Mouse (Mus musculus): ENCODE measurements around the gene Akap7.

The Akap7 gene

DNA sequence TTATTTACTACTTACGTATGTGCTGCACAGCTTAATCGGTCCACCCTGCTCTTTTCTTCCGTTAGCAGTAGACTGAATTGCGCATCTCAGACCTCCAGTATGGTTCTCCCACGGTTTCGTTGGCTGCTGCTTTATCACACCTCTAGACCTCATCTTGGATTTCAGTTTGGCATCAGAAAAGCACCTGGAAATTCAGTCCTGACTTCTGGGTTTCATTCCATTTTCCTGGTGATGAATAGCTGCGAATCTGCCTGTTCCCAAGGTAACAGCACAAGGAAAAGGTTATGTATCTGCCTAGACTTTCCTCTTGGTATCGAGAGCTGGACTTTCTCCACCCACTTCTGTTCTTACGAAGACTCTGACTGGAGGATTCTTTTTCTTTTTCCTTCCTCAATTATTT is at the start of gene Akap7:
Gene Akap7, minus strand, starts transcription at position 101 of the 400 bp plus-strand sequence.
- no peak for DNase-seq (ENCODE audit: low spot score in 2 of 2)

DNA sequence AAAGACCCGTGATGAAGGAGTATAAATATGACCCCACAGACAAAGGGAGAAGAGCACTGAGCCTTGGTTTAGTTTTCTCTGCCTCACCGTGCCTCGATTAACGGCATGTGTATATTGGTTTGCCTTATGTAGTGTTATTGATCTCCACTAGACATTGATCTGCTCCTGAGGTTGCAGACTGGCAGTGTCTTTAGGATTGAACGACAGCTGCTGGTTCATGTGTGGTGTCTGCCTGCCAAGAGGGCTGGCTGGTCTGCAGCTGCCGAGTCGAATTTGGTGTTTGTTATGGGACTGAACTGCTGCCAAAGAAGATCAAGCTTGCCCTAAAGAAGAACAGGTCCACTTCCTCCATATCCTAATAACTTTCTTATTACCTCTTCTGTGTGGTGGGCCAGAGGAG is 46.7 kb upstream of the Akap7 start:
- no peak for DNase-seq (ENCODE audit: low spot score in 2 of 2)

DNA sequence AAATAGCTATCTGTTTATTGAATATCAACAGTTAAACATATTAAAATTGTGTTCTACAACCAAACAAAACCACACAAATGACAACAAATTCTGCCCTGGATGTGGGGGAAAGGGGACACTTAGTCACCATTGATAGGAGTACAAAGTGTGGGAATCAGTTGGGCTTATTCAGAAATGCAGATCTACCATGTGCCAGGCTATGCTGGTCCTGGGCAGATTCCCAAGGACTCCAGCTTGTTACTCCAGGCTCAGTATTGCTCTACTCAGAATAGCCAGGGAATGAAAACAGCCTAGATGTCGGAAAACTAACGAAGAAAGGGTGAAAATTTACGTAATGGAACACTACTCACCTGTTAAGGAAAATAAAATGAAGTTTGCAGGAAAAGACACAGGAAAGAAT is 46.3 kb upstream of the Akap7 start:
- no peak for DNase-seq (ENCODE audit: low spot score in 2 of 2)

DNA sequence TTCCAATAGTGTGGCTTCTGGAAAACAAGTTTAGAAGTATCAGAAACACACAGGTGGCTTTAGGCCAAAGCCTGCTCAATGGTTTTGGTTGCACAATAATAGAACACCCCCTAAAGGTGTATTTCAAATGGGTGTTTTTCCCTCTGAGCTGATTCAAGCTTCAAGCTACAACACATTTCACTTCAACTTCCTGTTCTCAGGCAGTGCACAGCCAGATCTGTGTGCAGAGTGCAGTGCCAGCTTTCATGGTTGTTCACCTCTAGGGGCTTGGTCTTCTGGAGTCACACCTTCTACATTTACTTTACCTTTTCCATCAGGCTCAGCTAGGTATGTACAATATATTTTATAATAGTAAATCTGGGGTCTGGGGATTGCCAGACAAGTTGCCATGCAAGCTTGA is 35.1 kb upstream of the Akap7 start:
- DNase-seq (ENCODE audit: low spot score in 2 of 2) = no peak

DNA sequence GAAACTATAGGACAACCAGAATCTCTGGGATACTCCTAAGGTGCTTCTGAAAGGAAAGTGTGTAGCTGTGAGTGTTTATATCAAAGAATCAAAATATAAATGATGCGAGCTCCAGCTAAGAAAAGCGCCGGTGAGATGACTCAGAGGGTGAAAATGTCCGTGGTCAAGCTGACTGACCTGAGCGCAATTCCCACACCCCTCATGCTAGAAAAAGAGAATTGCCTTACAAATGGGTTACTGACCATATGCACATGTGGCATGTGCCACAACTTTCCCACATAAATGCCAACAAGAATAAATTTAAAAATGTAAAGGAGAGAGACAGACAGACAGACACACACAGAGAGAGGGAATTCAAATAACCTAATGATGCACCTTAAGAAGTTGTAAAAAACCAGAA is 33.0 kb upstream of the Akap7 start:
- DNase-seq (ENCODE audit: low spot score in 2 of 2) = no peak

DNA sequence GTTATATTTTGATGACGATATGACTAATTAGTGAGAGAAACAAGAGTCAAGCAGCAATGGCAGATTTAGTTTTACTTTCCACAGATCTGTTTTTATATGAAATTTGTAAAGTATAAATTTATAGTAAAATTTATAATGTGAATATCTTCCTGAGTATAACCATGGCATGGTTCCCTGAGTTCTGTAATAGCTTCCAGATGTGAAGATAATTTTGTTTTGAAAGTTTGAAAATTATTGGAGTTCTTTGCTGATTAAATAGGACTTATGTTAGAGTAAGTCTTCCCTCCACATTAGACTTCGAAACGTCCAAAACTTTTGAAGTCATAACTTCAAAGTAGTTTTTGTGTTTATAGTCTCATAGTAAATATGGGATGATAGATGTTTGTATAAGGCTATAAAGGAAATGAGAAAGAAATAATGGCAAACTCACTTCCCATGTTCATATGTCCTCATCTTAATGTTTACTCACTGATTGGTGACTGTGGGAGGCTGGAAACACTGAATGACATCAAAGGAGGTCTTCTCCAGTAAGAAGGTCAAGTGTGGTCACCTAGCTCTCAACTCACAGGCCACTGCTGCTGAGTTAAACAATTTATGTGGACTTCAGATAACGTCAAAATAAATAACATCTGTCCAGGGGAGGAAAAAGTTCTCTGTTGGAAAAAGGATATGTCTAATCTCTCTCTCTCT is 25.9 kb upstream of the Akap7 start:
- DNase-seq (ENCODE audit: low spot score in 2 of 2) = no peak

DNA sequence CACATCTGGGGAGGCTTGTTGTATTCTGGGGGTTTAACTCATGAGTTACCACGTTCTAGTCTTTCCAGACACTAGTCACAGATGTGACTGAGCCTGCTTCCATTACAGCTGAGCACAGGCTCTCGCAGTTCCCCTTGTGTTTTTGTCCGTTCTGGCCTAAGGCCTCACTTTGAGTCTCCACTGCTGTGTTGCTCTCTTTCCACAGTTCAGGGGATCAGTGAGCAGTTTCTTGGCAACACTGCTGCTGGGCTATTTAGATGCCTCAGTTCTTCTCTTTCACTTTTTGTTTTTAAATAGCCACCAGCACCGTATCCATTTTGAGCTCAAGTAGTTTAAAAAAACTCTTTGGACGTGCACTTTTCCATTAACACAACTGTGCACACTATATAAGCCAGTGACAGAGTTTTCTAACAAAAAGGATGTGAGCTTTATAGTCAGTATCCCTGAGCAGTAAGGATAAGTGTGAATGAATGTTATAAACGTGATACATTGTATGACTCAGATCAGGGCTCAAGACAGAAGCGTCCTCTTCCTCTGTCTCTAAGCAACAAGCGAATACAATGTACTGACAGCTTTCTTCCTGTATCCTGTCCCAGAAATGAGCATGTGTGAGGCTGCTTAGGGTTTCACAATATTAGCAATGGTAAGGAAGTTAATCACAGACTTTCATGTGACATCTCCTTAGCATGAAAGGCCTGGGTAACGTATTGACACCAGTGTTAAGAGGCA is 23.8 kb upstream of the Akap7 start:
- no peak for DNase-seq (ENCODE audit: low spot score in 2 of 2)

DNA sequence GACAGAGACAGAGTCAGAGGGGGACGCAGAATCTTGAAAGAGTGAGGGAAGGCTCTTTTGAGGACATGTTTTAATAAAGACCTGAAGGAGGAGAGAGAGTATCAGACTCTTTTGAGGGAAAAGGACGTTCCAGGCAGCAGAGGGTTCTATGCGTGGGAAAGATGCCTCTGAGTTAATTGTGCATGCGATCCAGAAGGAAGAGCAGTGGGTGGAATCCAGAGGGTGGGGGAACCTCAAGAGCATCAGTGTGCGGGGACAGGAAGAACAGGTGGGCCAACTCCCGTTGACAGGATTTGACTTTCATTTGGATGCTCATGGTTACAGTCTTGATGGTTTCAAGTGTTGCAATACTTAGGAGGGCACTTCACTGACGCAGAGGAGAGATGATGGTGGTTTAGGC is 22.4 kb upstream of the Akap7 start:
- no peak for DNase-seq (ENCODE audit: low spot score in 2 of 2)

DNA sequence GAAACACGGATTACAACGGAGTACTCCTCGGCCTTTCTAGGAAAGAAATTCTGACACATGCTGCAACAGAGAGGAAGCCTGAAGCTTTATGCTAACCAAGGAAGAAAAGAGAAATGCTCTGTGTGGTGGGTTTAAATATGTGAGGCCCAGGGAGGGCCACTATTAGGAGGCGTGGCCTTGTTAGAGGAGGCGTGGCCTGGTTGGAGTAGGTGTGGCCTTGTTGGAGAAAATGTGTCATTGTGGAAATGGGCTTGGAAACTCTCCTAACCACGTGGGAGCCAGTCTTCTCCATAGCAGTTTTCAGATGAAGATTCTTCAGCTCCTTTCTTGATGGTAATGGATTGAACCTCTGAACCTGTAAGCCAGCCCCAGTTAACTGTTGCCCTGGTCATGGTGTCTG is 19.8 kb upstream of the Akap7 start:
- no peak for DNase-seq (ENCODE audit: low spot score in 2 of 2)

DNA sequence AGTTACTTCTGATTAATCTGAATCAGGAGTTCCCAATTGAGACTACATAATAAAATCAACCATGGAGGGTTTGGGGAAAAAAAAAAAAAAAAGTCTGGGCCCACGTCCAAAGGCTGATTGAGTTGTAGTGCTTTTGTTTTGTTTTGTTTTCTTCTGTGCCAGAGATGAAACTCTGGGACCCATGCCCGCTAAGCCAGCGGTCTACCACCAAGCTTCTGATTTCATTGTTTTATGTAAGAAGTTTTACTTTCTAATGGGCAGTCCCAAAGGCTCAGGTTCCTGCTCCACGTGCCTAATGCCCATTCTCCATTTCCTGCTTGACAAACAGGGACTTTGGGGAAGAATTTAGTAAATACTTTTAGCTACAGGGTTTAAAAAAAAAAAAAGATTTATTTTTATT is 18.0 kb upstream of the Akap7 start:
- DNase-seq (ENCODE audit: low spot score in 2 of 2) = no peak

DNA sequence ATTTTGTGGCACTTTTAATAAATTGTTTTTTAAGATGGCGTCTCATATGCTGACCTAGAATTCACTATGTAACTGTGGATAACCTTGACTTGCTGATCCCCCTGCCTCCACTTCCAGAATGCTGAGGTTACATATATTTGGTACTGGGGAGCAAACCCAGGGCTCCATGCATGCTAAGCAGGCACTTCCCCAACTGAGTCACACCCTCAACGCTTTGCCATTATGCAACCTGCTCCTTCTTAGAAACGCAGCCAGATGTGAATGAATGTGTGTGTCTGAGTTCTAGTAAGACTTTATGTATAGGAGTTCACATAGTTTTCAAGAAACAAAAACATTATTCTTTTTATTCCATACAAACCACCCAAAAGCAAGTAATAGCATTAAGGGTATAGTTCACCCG is 13.5 kb upstream of the Akap7 start:
- DNase-seq (ENCODE audit: low spot score in 2 of 2) = no peak

DNA sequence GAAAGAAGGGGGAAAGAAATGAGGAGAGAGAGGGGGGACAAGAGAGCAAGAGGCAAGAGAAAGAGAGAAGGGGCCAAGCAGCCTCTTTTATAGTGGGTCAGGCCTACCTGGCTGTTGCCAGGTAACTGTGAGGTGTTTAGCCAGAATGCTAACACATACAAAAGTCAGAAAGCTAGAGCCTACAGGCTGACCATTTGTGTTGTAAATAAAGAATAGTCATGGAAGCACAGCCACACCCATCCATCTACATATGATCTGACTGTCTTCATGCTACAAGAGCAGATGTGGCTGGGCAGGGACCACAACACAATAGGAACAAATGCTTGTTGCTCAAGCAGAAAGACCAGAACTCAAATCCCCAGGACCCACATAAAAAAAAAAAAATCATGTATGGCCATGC is 11.9 kb upstream of the Akap7 start:
- DNase-seq (ENCODE audit: low spot score in 2 of 2) = no peak

DNA sequence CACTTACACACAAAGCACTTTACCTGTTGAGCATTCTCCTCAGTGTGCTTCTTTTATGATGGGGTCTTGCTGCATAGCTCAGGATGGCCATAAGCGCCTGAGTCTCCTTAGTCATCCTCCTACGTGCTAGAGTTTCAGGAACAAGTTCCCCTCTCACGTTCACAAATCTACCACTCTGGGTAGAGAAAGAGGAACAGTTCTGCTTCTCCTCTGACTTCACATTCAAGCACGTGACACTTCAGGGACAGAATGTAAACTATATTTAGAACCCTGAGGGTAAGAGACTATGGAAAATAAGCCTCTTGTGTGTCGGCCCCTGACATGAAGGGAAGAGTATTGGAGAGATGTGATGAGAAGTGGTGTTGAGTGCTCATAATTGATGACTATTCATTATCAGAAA is 10.7 kb upstream of the Akap7 start:
- DNase-seq (ENCODE audit: low spot score in 2 of 2) = no peak

DNA sequence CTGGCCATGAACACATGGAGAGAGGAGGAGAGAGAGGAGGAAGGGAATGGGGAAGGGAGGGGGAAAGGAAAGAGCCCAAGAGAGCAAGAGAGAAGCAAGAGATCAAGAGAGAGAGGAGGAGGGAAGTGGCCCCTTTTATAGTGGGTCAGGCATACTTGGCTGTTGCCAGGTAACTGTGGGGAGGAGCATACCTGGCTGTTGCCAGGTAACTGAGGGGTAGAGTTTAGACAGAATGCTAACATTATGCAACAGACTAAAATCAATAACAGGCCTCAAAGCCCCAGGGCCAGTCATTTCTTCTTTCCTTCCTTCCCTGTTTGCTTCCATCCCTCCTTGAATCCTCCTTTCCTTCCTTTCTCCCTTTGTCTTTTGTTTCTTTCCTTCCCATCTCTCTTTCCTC is 10.0 kb upstream of the Akap7 start:
- DNase-seq (ENCODE audit: low spot score in 2 of 2) = no peak

DNA sequence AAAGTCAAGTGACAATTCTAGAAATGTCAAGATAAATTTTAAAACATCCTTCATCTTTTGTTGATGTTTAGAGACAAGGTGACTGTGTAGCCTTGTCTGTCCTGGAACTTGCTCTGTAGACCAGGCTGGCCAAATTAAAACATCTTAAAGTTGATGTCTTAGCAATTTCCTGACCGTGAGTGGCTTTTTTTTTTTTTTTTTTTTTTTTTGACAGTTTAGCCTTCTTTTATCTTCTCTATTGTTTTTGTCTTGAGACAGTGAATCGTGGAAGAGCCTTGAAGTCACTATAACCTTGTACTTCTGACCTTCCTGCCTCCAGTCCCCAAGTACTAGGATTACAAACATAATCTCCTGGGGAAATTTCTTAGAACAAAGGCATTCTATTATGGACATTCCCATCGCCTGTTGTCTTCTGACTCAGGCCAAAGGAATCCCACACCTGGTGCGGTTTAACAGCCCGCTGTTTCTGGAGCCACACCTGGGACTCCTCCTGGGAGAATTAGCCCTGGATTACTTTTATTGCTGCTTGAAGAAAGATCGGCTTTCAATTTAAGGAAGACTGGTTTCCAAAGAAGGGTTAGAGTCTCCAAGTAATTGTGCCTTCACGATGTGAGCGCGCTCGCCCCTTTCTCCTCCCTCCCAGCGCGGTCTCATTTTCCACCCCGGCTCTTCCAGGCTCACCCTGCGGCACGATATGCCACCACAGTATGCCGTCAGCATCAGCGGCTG is 6.3 kb upstream of the Akap7 start:
- no peak for DNase-seq (ENCODE audit: low spot score in 2 of 2)

DNA sequence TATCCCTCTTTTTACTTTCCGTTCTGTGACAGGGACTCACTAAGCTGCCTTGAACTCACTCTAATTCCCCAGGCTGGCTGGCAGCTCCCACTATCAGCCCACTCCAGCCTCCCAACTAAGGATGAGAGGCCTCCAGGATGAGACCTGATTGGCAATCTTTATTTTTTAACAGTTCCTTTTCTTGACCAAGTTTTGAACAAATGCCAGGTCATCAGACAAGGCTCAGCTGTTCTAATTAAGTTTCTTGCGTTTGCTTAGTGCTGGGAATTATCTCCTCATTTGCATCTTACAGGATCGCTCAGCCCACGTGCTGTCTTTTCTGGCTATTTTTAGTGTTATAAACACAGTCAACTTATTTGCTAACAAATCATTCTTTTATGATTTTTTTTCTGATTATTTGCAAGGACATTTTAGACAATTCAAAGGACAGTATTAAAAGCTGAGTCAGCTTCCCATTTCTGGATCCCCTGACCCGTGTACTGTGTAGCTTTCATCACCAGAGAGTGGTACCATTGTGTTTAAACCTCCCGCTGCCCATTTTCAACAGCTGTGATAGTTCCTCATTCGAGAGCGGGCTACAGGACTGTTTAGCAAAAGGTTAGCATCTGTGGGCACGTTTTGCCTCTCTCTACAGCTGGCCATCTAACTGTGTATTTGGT is 4.0 kb upstream of the Akap7 start:
- DNase-seq (ENCODE audit: low spot score in 2 of 2) = peak in 1 of 2 experiments; percentile 12

DNA sequence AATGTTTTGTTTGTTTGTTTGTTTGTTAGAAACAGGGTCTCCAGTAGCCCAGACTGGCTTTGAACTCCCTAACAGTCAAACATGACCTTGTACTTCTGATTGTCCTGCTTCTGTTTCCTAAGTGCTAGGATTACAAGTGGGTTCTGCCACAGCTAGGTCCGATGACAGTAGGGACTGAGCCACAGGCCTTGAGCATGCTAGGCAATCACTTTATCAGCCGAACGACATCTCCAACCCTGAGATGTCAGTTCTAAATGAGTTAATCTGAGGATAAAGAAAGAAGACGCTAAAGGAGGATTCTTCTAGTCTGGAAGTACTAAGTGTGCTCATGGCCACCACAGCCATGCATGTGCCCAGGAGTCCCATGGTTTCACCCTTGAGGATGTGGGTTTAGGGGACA is 3.1 kb upstream of the Akap7 start:
- no peak for DNase-seq (ENCODE audit: low spot score in 2 of 2)

DNA sequence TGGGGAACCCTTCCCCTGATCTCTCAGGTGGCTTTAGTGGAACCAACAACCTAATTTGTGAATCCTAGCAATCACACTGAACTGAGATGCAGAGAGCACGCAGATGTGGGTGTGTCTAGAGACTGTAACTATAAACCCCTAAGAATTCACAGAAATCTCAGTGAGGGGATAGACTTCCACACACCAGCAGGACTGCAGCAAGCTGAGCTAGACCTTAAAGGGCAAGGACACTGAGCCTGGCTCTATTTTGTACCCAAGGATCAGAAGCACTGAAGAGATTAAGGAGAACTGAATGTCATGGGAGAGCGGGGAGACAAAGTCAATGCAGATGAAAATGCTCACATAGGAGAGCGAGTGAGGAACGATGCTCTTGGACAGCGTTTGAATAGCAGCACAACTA is 2.3 kb upstream of the Akap7 start:
- no peak for DNase-seq (ENCODE audit: low spot score in 2 of 2)

DNA sequence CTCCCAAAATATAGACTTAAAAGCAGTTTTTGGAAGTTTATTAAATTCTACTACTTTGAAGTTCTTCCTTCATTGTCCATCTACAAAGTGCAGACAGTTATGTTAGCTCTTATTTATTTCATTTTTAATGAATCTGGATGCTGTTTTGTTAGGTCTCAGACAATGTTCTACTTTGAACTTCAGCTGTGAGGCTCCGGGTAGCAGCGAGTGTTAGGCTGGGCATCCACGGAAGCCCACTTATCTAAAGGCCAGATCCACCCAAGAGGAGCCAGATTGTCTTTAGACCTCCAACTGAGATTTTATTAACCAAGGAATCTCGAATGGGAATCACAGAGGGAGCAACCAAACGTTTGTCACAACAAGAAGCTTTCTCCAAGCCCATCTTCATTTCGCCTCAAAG is 2.5 kb downstream of the Akap7 start:
- no peak for DNase-seq (ENCODE audit: low spot score in 2 of 2)

DNA sequence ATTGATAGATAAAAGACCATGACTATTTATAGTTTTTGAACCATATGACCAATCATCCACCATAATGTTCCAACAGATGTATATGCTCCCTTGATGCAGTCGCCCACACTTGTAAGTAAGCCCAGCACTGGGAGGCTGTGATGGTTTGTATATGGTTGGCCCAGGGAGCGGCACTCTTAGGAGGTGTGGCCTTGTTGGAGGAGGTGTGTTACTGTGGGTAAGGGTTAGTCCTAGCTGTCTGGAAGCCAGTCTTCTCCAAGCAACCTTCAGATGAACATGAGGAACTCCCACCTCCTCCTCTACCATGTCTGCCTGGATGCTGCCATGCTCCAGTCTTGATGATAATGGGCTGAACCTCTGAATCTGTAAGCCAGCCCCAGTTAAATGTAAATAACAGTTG is 3.1 kb downstream of the Akap7 start:
- DNase-seq (ENCODE audit: low spot score in 2 of 2) = no peak

DNA sequence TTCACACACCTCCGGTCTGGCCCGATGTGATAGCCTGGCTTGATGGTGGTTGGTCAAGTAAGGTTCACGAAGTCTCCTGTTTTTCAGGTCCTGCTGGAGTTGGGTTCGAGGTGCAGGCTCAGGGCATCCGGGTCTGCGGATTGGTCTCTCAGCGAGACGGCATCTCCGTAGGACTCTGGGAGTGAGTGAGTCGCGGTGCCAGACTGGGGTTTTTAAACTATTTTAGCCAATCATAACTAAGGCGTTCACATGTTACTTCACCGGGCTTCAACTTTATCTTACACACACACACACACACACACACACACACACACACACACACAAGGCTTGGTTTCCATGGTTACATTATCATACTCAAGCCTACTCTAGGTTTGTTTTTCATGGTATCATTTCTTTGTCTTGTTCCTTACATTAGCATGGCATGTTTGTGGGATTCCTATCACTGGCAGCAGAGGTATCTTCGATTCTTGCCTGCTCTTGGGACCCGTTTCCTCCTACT is 8.6 kb downstream of the Akap7 start:
- DNase-seq (ENCODE audit: low spot score in 2 of 2) = peak in 1 of 2 experiments; percentile 12

DNA sequence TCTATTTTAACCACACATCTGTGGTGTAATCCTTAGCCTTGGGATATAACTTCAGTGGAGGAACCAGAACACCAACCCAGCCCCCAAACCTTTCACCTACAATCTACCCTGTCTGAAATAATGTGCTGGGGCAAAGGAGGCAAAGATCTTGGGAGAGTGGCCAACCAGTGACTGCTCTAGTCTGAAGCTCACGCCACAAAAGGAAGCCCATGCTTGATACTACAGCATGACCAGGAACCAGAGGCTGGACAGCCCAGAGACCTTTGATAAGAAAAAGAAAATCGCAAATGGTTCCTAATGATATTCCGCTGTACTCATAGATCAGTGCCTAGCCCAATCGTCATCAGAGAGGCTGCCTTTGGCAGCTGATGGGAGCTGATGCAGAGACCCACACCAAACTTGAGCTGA is 9.4 kb downstream of the Akap7 start:
- DNase-seq (ENCODE audit: low spot score in 2 of 2) = no peak

All from spleen, postnatal 14 days (tissue).